ENCODE assay signal across 9 mouse cellular contexts in genomic region chr3:122461932-122462871, GRCm38 (mm10).
DNase-seq lines count a peak whose midpoint lies in the region; ATAC-seq lines count a peak whose summit lies in the region.
"Had no signal": no experiment of that assay in that cellular context is flagged by ENCODE, and none has a peak within 500 bp of the region (broad histone marks: within the 10 kb centered on the region; RNA-seq: fewer than 3 reads in every experiment).

No protein-coding gene starts in this region.

- 59% methylated on average over 18 of the region's 18 CpGs for WGBS in heart, embryonic 11.5 days (ENCODE audit: insufficient replicate concordance)
- 13% methylated on average over 18 of the region's 18 CpGs for WGBS in forebrain, embryonic 13.5 days
- 61% methylated on average over 18 of the region's 18 CpGs for WGBS in midbrain, embryonic 10.5 days

- no peak overlapping the region for H3K27ac ChIP-seq in heart, embryonic 11.5 days (ENCODE audit: low read depth, low read length)
- H3K27ac ChIP-seq in forebrain, embryonic 13.5 days: peak overlapping the region; percentile 71
- H3K27ac ChIP-seq in midbrain, embryonic 10.5 days (replicated peaks): peak overlapping the region; percentile 85
- H3K27ac ChIP-seq: limb, embryonic 13.5 days had no signal

- H3K36me3 ChIP-seq in heart, embryonic 11.5 days (ENCODE audit: control insufficient read depth, insufficient read depth, low read length): no peaks in the 10 kb centered on the region
- no peaks in the 10 kb centered on the region for H3K36me3 ChIP-seq in forebrain, embryonic 13.5 days (ENCODE audit: poor library complexity, severe bottlenecking)
- no peaks in the 10 kb centered on the region for H3K36me3 ChIP-seq in midbrain, embryonic 10.5 days
- H3K36me3 ChIP-seq: limb, embryonic 13.5 days had no signal

- peaks cover 10% of the 10 kb centered on the region; the same call in 1 of the 2 replicates for H3K4me1 ChIP-seq in heart, embryonic 11.5 days (ENCODE audit: control insufficient read depth, insufficient read depth, low read length)
- peaks cover 41% of the 10 kb centered on the region for H3K4me1 ChIP-seq in forebrain, embryonic 13.5 days
- H3K4me1 ChIP-seq in midbrain, embryonic 10.5 days: peaks cover 76% of the 10 kb centered on the region

- DNase-seq in heart, adult 11 months: peak; percentile 93
- peak; percentile 76 for DNase-seq in adrenal gland, postnatal 14 days
- DNase-seq in kidney, adult 18-20 months: peak; percentile 77
- DNase-seq in midbrain, embryonic 10.5 days (ENCODE audit: low spot score): no peak
- no peak for DNase-seq in frontal cortex, adult 2 months (ENCODE audit: extremely low spot score in 1 of 2, low spot score in 1 of 2)

- H3K4me3 ChIP-seq in heart, embryonic 11.5 days (ENCODE audit: low read depth, low read length): no peak overlapping the region
- no peak overlapping the region for H3K4me3 ChIP-seq in forebrain, embryonic 13.5 days
- no peak overlapping the region for H3K4me3 ChIP-seq in midbrain, embryonic 10.5 days
- H3K4me3 ChIP-seq: limb, embryonic 13.5 days had no signal

- no peaks in the 10 kb centered on the region for H3K9me3 ChIP-seq in heart, embryonic 11.5 days (replicated peaks; ENCODE audit: control insufficient read depth, low read length)
- no peaks in the 10 kb centered on the region for H3K9me3 ChIP-seq in forebrain, embryonic 13.5 days (replicated peaks)
- H3K9me3 ChIP-seq in midbrain, embryonic 10.5 days (replicated peaks): no peaks in the 10 kb centered on the region
- H3K9me3 ChIP-seq: limb, embryonic 13.5 days had no signal

- no peak for ATAC-seq in heart, embryonic 11.5 days (replicated peaks; ENCODE audit: insufficient number of reproducible peaks, low FRiP score, low TSS enrichment)
- peak; percentile 46 for ATAC-seq in forebrain, embryonic 13.5 days
- no peak for ATAC-seq in granulocyte monocyte progenitor cell, adult 5-6 weeks (replicated peaks; ENCODE audit: poor library complexity, severe bottlenecking)

- no peak overlapping the region for H3K9ac ChIP-seq in heart, embryonic 11.5 days (ENCODE audit: low read depth, low read length)
- H3K9ac ChIP-seq in forebrain, embryonic 13.5 days: peak overlapping the region; percentile 30
- H3K9ac ChIP-seq: limb, embryonic 13.5 days had no signal

- peaks cover 27% of the 10 kb centered on the region for H3K27me3 ChIP-seq in heart, embryonic 11.5 days (ENCODE audit: control insufficient read depth, insufficient read depth, low read length)
- H3K27me3 ChIP-seq in forebrain, embryonic 13.5 days: no peaks in the 10 kb centered on the region
- H3K27me3 ChIP-seq in midbrain, embryonic 10.5 days (ENCODE audit: low read depth, poor library complexity, severe bottlenecking): 0 out of 2 replicates have a peak, but pooled peaks cover 5% of the 10 kb centered on the region
- H3K27me3 ChIP-seq: limb, embryonic 13.5 days had no signal

- no peak overlapping the region for H3K4me2 ChIP-seq in heart, embryonic 11.5 days
- peak overlapping the region; percentile 47 for H3K4me2 ChIP-seq in forebrain, embryonic 13.5 days
- H3K4me2 ChIP-seq: limb, embryonic 13.5 days had no signal

Comparison
In these comparisons a context has a peak if more than half of its experiments do, and no peak if none do; other contexts are left out.
1. DNase-seq: peak in heart, adult 11 months (single experiment), adrenal gland, postnatal 14 days (single experiment) and kidney, adult 18-20 months (single experiment); none in midbrain, embryonic 10.5 days (single experiment) and frontal cortex, adult 2 months (0 of 2).